Mouse (Mus musculus): ENCODE measurements at regions not wholly inside any gene's neighbourhood (a gene's known extent, or its start where the extent isn't known, plus 50 kb on each side); places are given as distances from the start of the nearest gene placed in this dataset.

DNA sequence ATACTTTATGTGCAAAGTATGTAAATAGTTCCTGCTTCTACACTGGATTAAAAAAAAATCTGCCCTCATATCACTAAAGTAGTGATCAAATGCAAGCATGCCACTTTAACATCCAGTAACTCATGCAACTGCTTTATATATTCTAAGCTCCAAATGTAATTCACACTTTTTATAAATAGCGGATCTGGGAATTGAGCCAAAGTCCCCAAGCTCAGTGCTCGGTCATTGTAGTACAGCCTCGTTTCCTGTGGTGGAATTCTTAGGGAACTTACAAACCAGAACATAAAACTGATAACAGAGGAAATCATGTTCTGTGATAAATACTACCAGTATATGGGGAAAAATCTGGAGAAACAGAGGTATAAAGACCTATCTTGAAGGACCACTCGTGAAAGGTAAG is 690.1 kb upstream of the Tmpo start:
- TF ChIP-seq CTCF (IDR thresholded peaks at IDR 0.05): no peak
- no peak for TF ChIP-seq EP300 (IDR thresholded peaks at IDR 0.05)
